Mouse (Mus musculus): Measurements from ENCODE around the gene Rtca.

DNA sequence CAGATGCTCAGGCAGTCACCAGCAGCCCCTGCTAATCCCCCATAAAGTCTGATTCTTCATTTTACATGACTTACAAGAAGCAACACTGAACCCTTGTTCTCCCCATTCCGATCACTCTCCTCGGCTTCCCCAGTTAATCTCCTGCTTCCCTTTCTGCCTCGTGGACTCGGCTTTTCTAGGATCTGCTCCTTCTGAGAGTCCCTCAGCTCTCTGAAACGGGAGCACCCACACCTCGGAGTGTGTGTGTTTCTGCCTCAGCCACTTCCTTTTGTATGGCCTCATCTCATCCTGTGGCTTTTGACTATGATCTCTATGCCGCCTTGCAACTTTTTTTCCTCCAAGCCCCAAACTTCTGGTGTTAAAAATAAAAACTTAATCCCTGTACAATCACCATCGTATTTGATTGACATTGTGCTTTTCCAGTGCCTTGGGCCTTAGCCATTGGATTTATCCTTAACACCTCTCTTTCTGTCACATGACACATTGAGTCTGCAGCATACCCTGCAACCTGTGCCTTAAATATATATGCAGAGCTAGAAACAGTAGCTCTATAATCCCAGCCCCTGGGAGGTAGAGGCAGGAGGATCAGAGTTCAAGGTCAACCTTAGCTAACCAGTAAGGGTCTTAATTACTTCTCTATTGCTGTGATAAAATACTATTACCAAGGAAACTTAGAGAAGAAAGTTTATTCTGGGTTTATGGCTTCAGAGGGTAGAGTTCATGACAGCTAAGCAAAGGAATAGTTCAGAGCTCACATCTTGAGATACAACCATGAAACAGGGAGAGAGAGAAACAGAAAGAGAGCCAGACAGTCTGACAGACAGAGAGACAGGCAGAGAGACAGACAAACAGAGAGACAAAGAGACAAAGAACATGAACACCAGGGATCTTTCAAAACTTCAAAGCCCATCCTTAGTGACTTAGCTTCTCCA lies 67.7 kb downstream of the Rtca start:
- TF ChIP-seq CTCF (IDR thresholded peaks at IDR 0.05; ENCODE audit: extremely low read depth, insufficient read depth, insufficient read length, insufficient replicate concordance) (no peak), POLR2A (IDR thresholded peaks at IDR 0.05; ENCODE audit: low read depth, low read length) (no peak)

Measured in spleen, adult 2 months (tissue).